Mouse (Mus musculus) spleen, adult 2 months (tissue): ENCODE results near the gene Muc5b. TPM values are rescaled to one million over a fixed set of nuclear protein-coding genes. Genes with fewer than 3 reads are reported as not detected.

Experiments
- DNase-seq, 2 experiments: peaks; one replicate each; pipeline versions ENCODE4 v3.0.0 to v3.0.0-alpha.2; 2012 to 2021; ENCODE audit warnings: low spot score in 2 of 2, low read depth in 1 of 2
- H3K27ac ChIP-seq: fragments of 200-500 bp; 2 replicates; pipeline ENCODE4 v1.5.1; 2012; ENCODE audit warnings: low read length, inconsistent platforms; ENCODE audit not compliant: insufficient read depth
- H3K27me3 ChIP-seq: fragments of 200-500 bp; 2 replicates; pipeline ENCODE4 v1.6.1; 2012; ENCODE audit warnings: mild to moderate bottlenecking, moderate library complexity, low read length, inconsistent platforms; ENCODE audit not compliant: control insufficient read depth, insufficient read depth
- H3K36me3 ChIP-seq: fragments of 200-500 bp; 2 replicates; pipeline ENCODE4 v1.6.1; 2012; ENCODE audit warnings: mild to moderate bottlenecking, low read length, inconsistent platforms; ENCODE audit not compliant: control insufficient read depth, insufficient read depth
- H3K4me1 ChIP-seq: fragments of 200-500 bp; 2 replicates; pipeline ENCODE4 v1.6.1; 2011; ENCODE audit warnings: inconsistent platforms; ENCODE audit not compliant: control insufficient read depth, insufficient read depth, insufficient read length
- H3K4me3 ChIP-seq: fragments of 200-500 bp; 2 replicates; pipeline ENCODE4 v1.5.1; 2011; ENCODE audit warnings: mild to moderate bottlenecking, inconsistent platforms; ENCODE audit not compliant: insufficient read depth, insufficient read length; ENCODE audit errors: extremely low read depth
- CTCF ChIP-seq: fragments of 200-500 bp; IDR thresholded peaks from 2 replicates; pipeline ENCODE4 v1.5.1; 2011; ENCODE audit warnings: mild to moderate bottlenecking, inconsistent platforms; ENCODE audit not compliant: insufficient read depth, insufficient read length, insufficient replicate concordance; ENCODE audit errors: extremely low read depth
- POLR2A ChIP-seq: fragments of 200-500 bp; IDR thresholded peaks from 2 replicates; pipeline ENCODE4 v1.6.1; 2011; ENCODE audit warnings: low read depth, low read length, inconsistent platforms
- WGBS: fragments of 180-500 bp; shearing (Covaris S2); methylation state at CpG from one replicate; pipeline ENCODE4 v1.1.7; 2018; 5-methylcytosine and 5-hydroxymethylcytosine counted together
- polyA plus RNA-seq: library from polyadenylated mRNA; depleted of rRNA; stranded (reverse); fragments of >200 nt; gene quantifications from 2 replicates; pipeline ENCODE4 v1.2.3, GENCODE M21; 2012

The Muc5b gene
- polyA plus RNA-seq, 1 experiment: 0.01 TPM

DNA sequence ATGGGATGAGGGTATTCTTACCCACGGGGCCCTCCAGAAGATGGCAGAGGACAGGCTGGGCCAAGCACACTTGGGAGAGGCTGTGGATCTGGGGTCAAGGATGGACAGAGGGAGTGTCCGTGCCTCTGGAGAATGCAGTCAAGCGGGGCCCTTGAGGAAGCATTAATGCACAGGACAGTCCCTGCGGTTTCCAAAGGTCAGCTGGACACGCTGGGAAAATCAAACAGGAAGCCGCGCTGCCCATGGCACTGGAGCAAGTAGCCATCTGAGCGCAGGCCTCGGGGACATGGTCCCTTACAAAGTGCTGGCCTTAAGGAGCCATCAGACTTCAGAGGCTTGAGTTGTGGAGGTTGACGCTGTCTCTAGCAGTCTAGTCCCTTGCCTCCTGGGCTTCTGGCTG is 1.5 kb downstream of the Muc5b start:
- no peak for DNase-seq
- Histone ChIP-seq H3K27me3 (no peaks in the 10 kb centered on the region), H3K4me3 (no peak overlapping the region), H3K27ac (no peak overlapping the region), H3K36me3 (no peaks in the 10 kb centered on the region), H3K4me1 (peaks cover 5% of the 10 kb centered on the region; the same call in 1 of the 2 replicates)
- no peak for TF ChIP-seq POLR2A
- TF ChIP-seq CTCF: no peak
- WGBS: 86% methylated on average over 10 of the region's 10 CpGs

DNA sequence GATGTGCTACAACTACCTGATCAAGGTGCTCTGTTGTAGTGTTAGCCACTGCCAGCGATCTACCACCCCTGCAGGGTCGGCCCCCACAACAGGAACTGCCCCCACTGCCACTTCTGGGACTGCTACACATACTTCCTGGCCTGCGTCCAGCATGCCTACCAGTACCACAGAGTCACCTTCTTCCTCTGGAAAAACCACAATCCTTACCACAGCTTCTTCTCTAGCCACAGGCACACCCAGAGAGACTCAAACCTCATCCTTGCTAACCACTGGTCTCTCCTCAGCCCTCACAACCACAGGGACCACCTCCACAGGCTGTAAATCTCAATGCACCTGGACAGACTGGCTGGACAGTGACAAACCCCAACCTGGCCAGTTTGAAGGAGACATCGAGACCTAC is 22.2 kb downstream of the Muc5b start:
- Histone ChIP-seq H3K36me3 (no peaks in the 10 kb centered on the region), H3K4me1 (no peaks in the 10 kb centered on the region), H3K27ac (no peak overlapping the region), H3K27me3 (no peaks in the 10 kb centered on the region), H3K4me3 (no peak overlapping the region)
- WGBS: 6% methylated on average over 4 of the region's 4 CpGs
- TF ChIP-seq CTCF (no peak), POLR2A (no peak)
- DNase-seq: no peak

DNA sequence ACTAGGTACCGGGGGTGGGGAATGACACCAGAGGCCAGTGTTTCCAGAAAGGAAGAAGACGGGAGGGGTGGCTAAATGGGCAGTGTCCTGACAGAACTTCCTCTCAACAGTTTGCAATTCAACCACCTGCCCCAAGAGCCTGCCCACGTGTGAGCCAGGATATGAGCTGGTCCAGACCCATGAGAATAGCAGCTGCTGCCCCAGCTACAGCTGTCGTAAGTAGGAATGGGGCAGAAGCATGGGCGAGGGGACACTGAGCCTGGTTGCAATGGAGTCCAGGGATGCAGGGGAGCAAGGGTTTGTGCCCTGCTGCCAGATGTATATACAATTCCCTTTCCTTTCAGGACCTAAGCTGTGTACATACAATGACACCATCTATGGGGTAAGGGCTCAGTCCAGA is 30.8 kb downstream of the Muc5b start:
- Histone ChIP-seq H3K4me1 (no peaks in the 10 kb centered on the region), H3K27me3 (no peaks in the 10 kb centered on the region), H3K4me3 (no peak overlapping the region), H3K36me3 (peaks cover 6% of the 10 kb centered on the region; the same call in 1 of the 2 replicates), H3K27ac (no peak overlapping the region)
- TF ChIP-seq POLR2A (no peak), CTCF (no peak)
- 59% methylated on average over 5 of the region's 5 CpGs for WGBS
- DNase-seq: no peak

DNA sequence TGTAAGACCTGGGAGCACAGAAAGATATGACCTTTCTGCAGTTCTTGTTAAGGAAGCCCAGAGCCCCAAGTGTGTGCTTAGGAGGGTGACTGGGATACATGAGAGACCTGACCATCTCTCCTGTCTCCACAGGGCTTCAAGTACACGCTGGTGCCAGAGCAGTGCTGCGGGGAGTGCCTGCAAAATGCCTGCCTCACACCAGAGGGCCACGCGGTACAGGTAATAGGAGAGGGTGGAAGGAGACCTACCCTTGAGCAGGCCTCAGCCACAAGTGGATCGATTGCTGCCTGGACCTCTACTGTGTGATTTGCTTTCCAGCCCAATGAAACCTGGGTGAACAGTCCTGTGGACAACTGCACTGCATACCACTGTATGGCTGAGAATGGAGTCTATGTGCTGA is 31.7 kb downstream of the Muc5b start:
- WGBS: 86% methylated on average over 5 of the region's 5 CpGs
- Histone ChIP-seq H3K27ac (no peak overlapping the region), H3K27me3 (no peaks in the 10 kb centered on the region), H3K4me3 (no peak overlapping the region), H3K4me1 (no peaks in the 10 kb centered on the region), H3K36me3 (peaks cover 6% of the 10 kb centered on the region; the same call in 1 of the 2 replicates)
- no peak for TF ChIP-seq CTCF
- TF ChIP-seq POLR2A: no peak
- DNase-seq: no peak

DNA sequence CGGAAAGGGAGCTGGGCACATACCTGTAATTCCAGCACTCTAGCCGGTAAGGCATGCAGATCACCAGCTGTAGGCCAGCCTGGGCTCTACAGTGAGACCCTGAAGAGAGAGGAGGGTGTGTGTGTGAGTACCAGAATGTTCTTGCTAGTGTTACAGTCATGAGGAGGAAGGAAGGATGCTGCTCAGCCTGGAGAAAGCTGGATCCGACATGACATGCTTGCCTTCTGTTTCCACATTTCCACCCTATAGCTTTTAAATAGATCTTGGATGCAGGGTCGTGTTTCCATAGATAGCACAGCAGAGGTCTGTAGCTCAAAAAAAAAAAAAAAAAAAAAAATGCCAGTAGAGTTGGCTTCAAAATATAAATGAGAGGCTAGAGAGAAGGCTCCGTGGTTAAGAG is 36.0 kb downstream of the Muc5b start:
- Histone ChIP-seq H3K4me1 (no peaks in the 10 kb centered on the region), H3K27me3 (no peaks in the 10 kb centered on the region), H3K36me3 (peaks cover 9% of the 10 kb centered on the region; the same call in 1 of the 2 replicates), H3K27ac (no peak overlapping the region), H3K4me3 (no peak overlapping the region)
- no peak for DNase-seq
- TF ChIP-seq POLR2A: no peak
- TF ChIP-seq CTCF: no peak
- WGBS: 89% methylated on average over 5 of the region's 5 CpGs

DNA sequence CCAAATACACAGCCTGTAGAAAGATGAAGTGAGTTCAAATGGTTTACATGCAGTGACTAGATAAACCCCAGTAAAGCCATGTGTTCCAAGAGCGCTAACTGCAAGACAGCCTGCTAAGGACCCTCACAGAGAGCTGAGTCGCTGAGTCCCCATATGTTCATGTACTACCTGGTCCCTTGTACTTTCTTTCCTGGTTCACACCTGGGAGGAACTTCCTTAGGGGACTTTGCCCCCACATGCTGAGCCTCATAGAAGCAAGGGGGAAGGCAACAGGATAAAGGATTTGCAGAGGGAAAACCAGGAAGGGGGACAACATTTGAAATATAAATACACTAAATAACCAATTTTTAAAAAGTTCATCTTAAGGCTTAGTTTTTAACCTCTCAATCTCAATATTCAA is 39.9 kb downstream of the Muc5b start:
- H3K4me1 ChIP-seq: no peaks in the 10 kb centered on the region
- peaks cover 30% of the 10 kb centered on the region for H3K36me3 ChIP-seq
- no peak for DNase-seq
- TF ChIP-seq POLR2A (no peak), CTCF (no peak)
- no peak overlapping the region for H3K4me3 ChIP-seq
- WGBS: 95% methylated on average over 2 of the region's 2 CpGs
- no peaks in the 10 kb centered on the region for H3K27me3 ChIP-seq
- H3K27ac ChIP-seq: no peak overlapping the region

DNA sequence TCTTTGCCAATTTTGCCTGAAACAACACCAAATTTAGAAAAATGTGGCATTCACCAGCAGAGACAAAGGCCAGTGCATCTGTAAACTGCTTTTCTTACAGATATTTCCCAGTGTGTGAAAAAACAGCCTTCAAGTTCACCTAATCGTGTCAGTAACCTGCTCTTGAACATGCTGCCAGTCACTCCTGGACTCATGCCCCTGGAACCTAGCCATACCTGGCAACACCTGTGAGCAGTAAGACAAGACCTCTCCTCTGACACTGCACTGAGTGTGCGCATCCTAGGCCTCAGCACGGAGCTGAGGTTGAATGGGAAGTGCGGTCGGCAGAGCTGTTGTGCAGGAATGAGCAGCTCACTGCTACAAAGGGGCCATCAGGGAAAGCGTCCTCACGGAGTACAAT is 53.3 kb downstream of the Muc5b start:
- Histone ChIP-seq H3K4me1 (no peaks in the 10 kb centered on the region; the same call in 1 of the 2 replicates), H3K36me3 (peaks cover 43% of the 10 kb centered on the region)
- TF ChIP-seq POLR2A (no peak), CTCF (no peak)

DNA sequence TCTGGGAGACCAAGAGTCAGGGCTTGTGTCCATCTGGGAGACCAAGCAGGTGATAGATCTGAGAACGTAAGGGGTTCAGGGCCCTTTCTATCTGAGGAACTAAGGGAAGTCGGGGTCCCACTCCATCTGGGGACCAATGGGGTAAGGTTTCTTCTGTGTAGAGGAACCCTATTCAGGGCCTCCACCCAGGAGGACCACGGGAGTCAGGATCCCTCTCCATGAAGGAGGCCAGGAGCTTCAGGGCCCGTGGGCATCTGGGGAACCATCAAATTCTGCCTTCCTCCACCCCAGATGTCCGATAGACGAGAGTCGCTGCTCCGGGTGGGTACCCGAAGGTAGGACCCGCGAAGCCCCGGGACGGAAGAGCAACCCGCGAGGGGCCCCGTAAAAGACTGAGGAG is 63.0 kb downstream of the Muc5b start:
- no peaks in the 10 kb centered on the region for H3K36me3 ChIP-seq
- TF ChIP-seq POLR2A (no peak), CTCF (no peak)
- peak overlapping the region; percentile 50 for H3K27ac ChIP-seq
- peaks cover 10% of the 10 kb centered on the region; the same call in 1 of the 2 replicates for H3K4me1 ChIP-seq
- under 1% methylated on average over 16 of the region's 16 CpGs for WGBS
- H3K27me3 ChIP-seq: no peaks in the 10 kb centered on the region
- H3K4me3 ChIP-seq: peak overlapping the region; percentile 82
- DNase-seq: no peak

More for the DNA sequence above, 53.3 kb downstream of the Muc5b start:
- DNase-seq: no peak
- Histone ChIP-seq H3K4me3 (no peak overlapping the region), H3K27me3 (no peaks in the 10 kb centered on the region), H3K27ac (no peak overlapping the region)
- 96% methylated on average over 7 of the region's 7 CpGs for WGBS
